Mouse (Mus musculus) myocyte (in vitro differentiated cells): Measurements from ENCODE around the gene Pex13. TPM values are rescaled to one million over a fixed set of nuclear protein-coding genes. Genes with fewer than 3 reads are reported as not detected.

Source experiments
- H3K27me3 ChIP-seq: one replicate; pipeline ENCODE4 v1.6.1; 2011; ENCODE audit not compliant: control insufficient read depth, insufficient read depth, insufficient read length
- H3K36me3 ChIP-seq: one replicate; pipeline ENCODE4 v1.6.1; 2011; ENCODE audit not compliant: control insufficient read depth, insufficient read depth
- H3K4me2 ChIP-seq: one replicate; pipeline ENCODE4 v1.6.1; 2011; ENCODE audit warnings: low read depth, control low read depth
- H3K4me3 ChIP-seq: one replicate; pipeline ENCODE4 v1.5.1; 2011; ENCODE audit warnings: mild to moderate bottlenecking, control low read depth, moderate library complexity
- H3K79me2 ChIP-seq: one replicate; pipeline ENCODE4 v1.6.1; 2011; ENCODE audit not compliant: control insufficient read depth, insufficient read depth
- H3ac ChIP-seq: one replicate; pipeline ENCODE4 v1.6.1; 2011; ENCODE audit not compliant: control insufficient read depth, insufficient read length
- CEBPB ChIP-seq: IDR thresholded peaks from 2 replicates; pipeline ENCODE4 v1.6.1; 2011; ENCODE audit warnings: mild to moderate bottlenecking, moderate library complexity; ENCODE audit not compliant: poor library complexity, insufficient read depth, severe bottlenecking
- E2F4 ChIP-seq: IDR thresholded peaks from one replicate; pipeline ENCODE4 v1.6.1; 2011; ENCODE audit warnings: mild to moderate bottlenecking, control low read depth, moderate library complexity; ENCODE audit not compliant: insufficient read depth
- MAX ChIP-seq: IDR thresholded peaks from one replicate; pipeline ENCODE4 v1.6.1; 2011; ENCODE audit warnings: low read depth, mild to moderate bottlenecking, control low read depth
- MYOD1 ChIP-seq, 3 experiments: IDR thresholded peaks; one replicate each; pipeline ENCODE4 v1.6.1; 2011; ENCODE audit warnings: control low read depth in 2 of 3, low read depth in 2 of 3, mild to moderate bottlenecking in 2 of 3, moderate library complexity in 1 of 3; ENCODE audit not compliant: insufficient read length in 2 of 3, control insufficient read depth in 1 of 3
- MYOG ChIP-seq, 3 experiments: IDR thresholded peaks; one replicate each; pipeline ENCODE4 v1.6.1; 2011; ENCODE audit warnings: control low read depth in 2 of 3, low read depth in 2 of 3, mild to moderate bottlenecking in 2 of 3; ENCODE audit not compliant: insufficient read length in 2 of 3, control insufficient read depth in 1 of 3, insufficient read depth in 1 of 3
- POLR2A ChIP-seq: IDR thresholded peaks from one replicate; pipeline ENCODE4 v1.6.1; 2011; ENCODE audit warnings: low read depth, mild to moderate bottlenecking, control low read depth, moderate library complexity; ENCODE audit not compliant: insufficient read length
- POLR2AphosphoS2 ChIP-seq: IDR thresholded peaks from one replicate; pipeline ENCODE4 v1.6.1; 2011; ENCODE audit warnings: low read depth, control low read depth; ENCODE audit not compliant: insufficient read length
- REST ChIP-seq: IDR thresholded peaks from one replicate; pipeline ENCODE4 v1.6.1; 2011; ENCODE audit warnings: mild to moderate bottlenecking, control low read depth, moderate library complexity; ENCODE audit not compliant: insufficient read depth, insufficient read length
- SRF ChIP-seq: IDR thresholded peaks from one replicate; pipeline ENCODE4 v1.6.1; 2011; ENCODE audit warnings: low read depth; ENCODE audit not compliant: control insufficient read depth, insufficient read length
- TCF12 ChIP-seq: IDR thresholded peaks from one replicate; pipeline ENCODE4 v1.6.1; 2011; ENCODE audit warnings: mild to moderate bottlenecking, control low read depth; ENCODE audit not compliant: poor library complexity, insufficient read depth, severe bottlenecking
- TCF3 ChIP-seq: IDR thresholded peaks from one replicate; pipeline ENCODE4 v1.6.1; 2011; ENCODE audit warnings: low read depth, control low read depth; ENCODE audit not compliant: insufficient read length
- USF1 ChIP-seq: IDR thresholded peaks from one replicate; pipeline ENCODE4 v1.6.1; 2011; ENCODE audit warnings: low read depth, mild to moderate bottlenecking, control low read depth, moderate library complexity
- polyA plus RNA-seq: library from polyadenylated mRNA; unstranded; fragments of >200 nt; fragmentation: generic; extraction: Trizol; gene quantifications from one replicate; pipeline ENCODE4 v1.2.1, GENCODE M21; 2012; ENCODE audit warnings: missing spikeins

Gene Pex13
- polyA plus RNA-seq: 12.3 TPM

- TF ChIP-seq TCF12 (no peak), POLR2A (peak; percentile 86), MYOG (IDR thresholded peaks at IDR 0.05; ENCODE audit: control insufficient read depth in 1 of 3, insufficient read depth in 1 of 3, insufficient read length in 2 of 3, low read depth in 2 of 3) (peak in 1 of 3 experiments; percentile 25), USF1 (no peak), SRF (peak; percentile 57), TCF3 (no peak), POLR2AphosphoS2 (peak; percentile 62), MYOD1 (IDR thresholded peaks at IDR 0.05; ENCODE audit: control insufficient read depth in 1 of 3, insufficient read length in 2 of 3, low read depth in 2 of 3) (peak in 1 of 3 experiments; percentile 47)
- peaks cover 10% of the 10 kb centered on the region for H3K36me3 ChIP-seq
- H3K4me3 ChIP-seq: peak within 1 kb of the TSS; percentile 83
- peak within 1 kb of the TSS; percentile 68 for H3ac ChIP-seq
- H3K4me2 ChIP-seq: peak within 1 kb of the TSS; percentile 93
- no peaks in the 10 kb centered on the region for H3K27me3 ChIP-seq
- peaks cover 56% of the 10 kb centered on the region for H3K79me2 ChIP-seq
Measured at GRCm38 (mm10) chr11:23665798-23666501, at the start of gene Pex13. Pex13 (minus strand) TSS chr11:23665959.

- Histone ChIP-seq H3K79me2 (no peaks in the 10 kb centered on the region), H3ac (no peak overlapping the region), H3K4me2 (no peak overlapping the region), H3K36me3 (peaks cover 15% of the 10 kb centered on the region), H3K4me3 (no peak overlapping the region), H3K27me3 (no peaks in the 10 kb centered on the region)
- no peak for TF ChIP-seq POLR2A
Measured at GRCm38 (mm10) chr11:23712299-23712698, 46.5 kb upstream of the Pex13 start.

- Histone ChIP-seq H3ac (no peak overlapping the region), H3K36me3 (peaks cover 22% of the 10 kb centered on the region), H3K4me2 (no peak overlapping the region), H3K27me3 (no peaks in the 10 kb centered on the region), H3K4me3 (no peak overlapping the region), H3K79me2 (no peaks in the 10 kb centered on the region)
- TF ChIP-seq MAX (no peak), POLR2A (no peak), TCF12 (no peak), MYOD1 (IDR thresholded peaks at IDR 0.05; ENCODE audit: control insufficient read depth in 1 of 3, insufficient read length in 2 of 3, low read depth in 2 of 3) (no peak), TCF3 (no peak), CEBPB (no peak), POLR2AphosphoS2 (no peak), USF1 (no peak), MYOG (IDR thresholded peaks at IDR 0.05; ENCODE audit: control insufficient read depth in 1 of 3, insufficient read depth in 1 of 3, insufficient read length in 2 of 3, low read depth in 2 of 3) (no peak), SRF (no peak), REST (no peak), E2F4 (no peak)
Measured at GRCm38 (mm10) chr11:23704604-23705294, 39.0 kb upstream of the Pex13 start.

- Histone ChIP-seq H3K4me3 (no peak overlapping the region), H3K36me3 (peaks cover 11% of the 10 kb centered on the region), H3K79me2 (no peaks in the 10 kb centered on the region), H3K4me2 (no peak overlapping the region), H3K27me3 (no peaks in the 10 kb centered on the region), H3ac (no peak overlapping the region)
- TF ChIP-seq TCF3: no peak
- TF ChIP-seq MAX: no peak
- no peak for TF ChIP-seq POLR2AphosphoS2
- TF ChIP-seq MYOG (IDR thresholded peaks at IDR 0.05; ENCODE audit: control insufficient read depth in 1 of 3, insufficient read depth in 1 of 3, insufficient read length in 2 of 3, low read depth in 2 of 3): no peak
- TF ChIP-seq POLR2A: no peak
- TF ChIP-seq E2F4: no peak
- TF ChIP-seq USF1: no peak
- no peak for TF ChIP-seq REST
- no peak for TF ChIP-seq SRF
- TF ChIP-seq MYOD1 (IDR thresholded peaks at IDR 0.05; ENCODE audit: control insufficient read depth in 1 of 3, insufficient read length in 2 of 3, low read depth in 2 of 3): no peak
Measured at GRCm38 (mm10) chr11:23701831-23702230, 36.1 kb upstream of the Pex13 start.

- Histone ChIP-seq H3K4me3 (no peak overlapping the region), H3K36me3 (peaks cover 6% of the 10 kb centered on the region), H3K79me2 (no peaks in the 10 kb centered on the region), H3K4me2 (no peak overlapping the region), H3K27me3 (no peaks in the 10 kb centered on the region), H3ac (no peak overlapping the region)
- TF ChIP-seq MYOD1 (IDR thresholded peaks at IDR 0.05; ENCODE audit: control insufficient read depth in 1 of 3, insufficient read length in 2 of 3, low read depth in 2 of 3) (no peak), E2F4 (no peak), POLR2A (no peak), REST (no peak), CEBPB (no peak), USF1 (no peak), MYOG (IDR thresholded peaks at IDR 0.05; ENCODE audit: control insufficient read depth in 1 of 3, insufficient read depth in 1 of 3, insufficient read length in 2 of 3, low read depth in 2 of 3) (no peak), MAX (no peak), TCF3 (no peak), POLR2AphosphoS2 (no peak), SRF (no peak), TCF12 (no peak)
Measured at GRCm38 (mm10) chr11:23699414-23700095, 33.8 kb upstream of the Pex13 start.
